Mouse (Mus musculus): ENCODE measurements around the gene Tmem174. TPM values are rescaled to one million over a fixed set of nuclear protein-coding genes. Genes with fewer than 3 reads are reported as not detected.

The Tmem174 gene
- polyA plus RNA-seq, 1 experiment from 2014 or later, result not detected

DNA sequence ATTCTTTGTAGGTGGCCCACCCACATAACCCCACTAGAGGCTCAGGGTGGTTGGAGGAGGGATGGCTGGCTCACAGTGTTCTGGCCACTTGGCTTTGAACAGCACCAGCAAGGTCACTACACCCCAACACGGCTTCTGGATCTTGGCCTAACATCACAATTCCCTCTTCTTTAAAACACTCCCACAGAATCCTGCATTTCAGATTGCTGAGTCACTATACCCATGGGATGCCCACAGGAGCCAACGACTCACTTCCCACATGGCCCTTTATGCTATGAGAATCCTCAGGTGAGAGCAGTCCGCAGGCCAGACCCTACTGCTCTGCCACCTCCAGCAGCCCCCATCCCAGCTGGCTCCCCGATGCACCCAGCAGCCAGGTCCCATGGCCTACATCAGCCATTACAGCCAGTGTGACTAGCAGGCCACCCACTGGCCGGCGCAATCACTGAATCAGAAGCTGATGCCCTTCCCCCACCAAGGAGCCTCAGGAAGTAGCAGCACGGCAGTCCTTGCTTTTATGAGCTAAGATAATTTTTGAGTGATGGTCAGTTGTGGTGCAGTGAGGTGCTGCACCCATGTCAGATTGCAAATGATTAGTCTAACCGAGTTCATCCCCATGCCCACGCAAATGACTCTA is 4.8 kb downstream of the Tmem174 start:
- Histone ChIP-seq H3K4me2 (no peak overlapping the region), H3K9ac (no peak overlapping the region), H3K4me3 (no peak overlapping the region), H3K27me3 (replicated peaks) (peaks cover 23% of the 10 kb centered on the region), H3K36me3 (no peaks in the 10 kb centered on the region), H3K27ac (replicated peaks) (no peak overlapping the region), H3K9me3 (no peaks in the 10 kb centered on the region), H3K4me1 (peaks cover 23% of the 10 kb centered on the region)
- no peak for ATAC-seq (ENCODE audit: extremely low read depth, insufficient number of reproducible peaks, low FRiP score, low TSS enrichment)
- 61% methylated on average over 9 of the region's 9 CpGs for WGBS

- Histone ChIP-seq H3K9ac (no peak overlapping the region), H3K4me1 (peaks cover 20% of the 10 kb centered on the region), H3K9me3 (no peaks in the 10 kb centered on the region), H3K36me3 (no peaks in the 10 kb centered on the region), H3K27ac (replicated peaks) (no peak overlapping the region), H3K27me3 (replicated peaks) (peaks cover 12% of the 10 kb centered on the region), H3K4me2 (no peak overlapping the region), H3K4me3 (no peak overlapping the region)
- no peak for ATAC-seq (ENCODE audit: extremely low read depth, insufficient number of reproducible peaks, low FRiP score, low TSS enrichment)
- 43% methylated on average over 20 of the region's 20 CpGs for WGBS
These were observed 5.9 kb downstream of the Tmem174 start for GRCm38 (mm10) chr13:98631105-98631838.

- ATAC-seq (ENCODE audit: extremely low read depth, insufficient number of reproducible peaks, low FRiP score, low TSS enrichment), result no peak
- WGBS, result 75% methylated on average over 20 of the region's 20 CpGs
- Histone ChIP-seq H3K4me2 (no peak overlapping the region), H3K27me3 (replicated peaks) (no peaks in the 10 kb centered on the region), H3K27ac (replicated peaks) (no peak overlapping the region), H3K9ac (no peak overlapping the region), H3K36me3 (no peaks in the 10 kb centered on the region), H3K9me3 (no peaks in the 10 kb centered on the region), H3K4me1 (peaks cover 10% of the 10 kb centered on the region), H3K4me3 (no peak overlapping the region)
These were observed 10.5 kb downstream of the Tmem174 start for GRCm38 (mm10) chr13:98626736-98627135.

GRCm38 (mm10) chr13:98624506-98624905 is 12.7 kb downstream of the Tmem174 start:
- Histone ChIP-seq H3K27ac (replicated peaks) (no peak overlapping the region), H3K4me1 (peaks cover 10% of the 10 kb centered on the region), H3K27me3 (replicated peaks) (no peaks in the 10 kb centered on the region), H3K4me2 (no peak overlapping the region), H3K9me3 (no peaks in the 10 kb centered on the region), H3K4me3 (no peak overlapping the region), H3K9ac (no peak overlapping the region), H3K36me3 (no peaks in the 10 kb centered on the region)
- ATAC-seq (ENCODE audit: extremely low read depth, insufficient number of reproducible peaks, low FRiP score, low TSS enrichment), result no peak
- 81% methylated on average over 10 of the region's 10 CpGs for WGBS

- ATAC-seq (ENCODE audit: extremely low read depth, insufficient number of reproducible peaks, low FRiP score, low TSS enrichment), result no peak
- Histone ChIP-seq H3K4me3 (no peak overlapping the region), H3K27me3 (replicated peaks) (no peaks in the 10 kb centered on the region), H3K4me2 (no peak overlapping the region), H3K9me3 (no peaks in the 10 kb centered on the region), H3K27ac (replicated peaks) (no peak overlapping the region), H3K9ac (no peak overlapping the region), H3K4me1 (peaks cover 10% of the 10 kb centered on the region), H3K36me3 (no peaks in the 10 kb centered on the region)
- WGBS, result 32% methylated on average over 8 of the region's 8 CpGs
These were observed 14.2 kb downstream of the Tmem174 start for GRCm38 (mm10) chr13:98622881-98623549.

- Histone ChIP-seq H3K9me3 (peaks cover 16% of the 10 kb centered on the region), H3K27ac (replicated peaks) (no peak overlapping the region), H3K4me2 (no peak overlapping the region), H3K4me3 (no peak overlapping the region), H3K4me1 (no peaks in the 10 kb centered on the region), H3K27me3 (replicated peaks) (no peaks in the 10 kb centered on the region), H3K9ac (no peak overlapping the region), H3K36me3 (no peaks in the 10 kb centered on the region)
- 64% methylated on average over 17 of the region's 17 CpGs for WGBS
- no peak for ATAC-seq (ENCODE audit: extremely low read depth, insufficient number of reproducible peaks, low FRiP score, low TSS enrichment)
These were observed 19.7 kb downstream of the Tmem174 start for GRCm38 (mm10) chr13:98617429-98618067.

GRCm38 (mm10) chr13:98607885-98608477 is 29.2 kb downstream of the Tmem174 start:
- ATAC-seq (ENCODE audit: extremely low read depth, insufficient number of reproducible peaks, low FRiP score, low TSS enrichment), result no peak
- 64% methylated on average over 9 of the region's 9 CpGs for WGBS
- H3K27ac ChIP-seq (replicated peaks), result no peak overlapping the region
- H3K4me2 ChIP-seq, result no peak overlapping the region
- no peaks in the 10 kb centered on the region for H3K27me3 ChIP-seq (replicated peaks)
- no peak overlapping the region for H3K4me3 ChIP-seq
- peaks cover 6% of the 10 kb centered on the region for H3K9me3 ChIP-seq
- H3K36me3 ChIP-seq, result no peaks in the 10 kb centered on the region
- H3K4me1 ChIP-seq, result no peaks in the 10 kb centered on the region
- no peak overlapping the region for H3K9ac ChIP-seq

DNA sequence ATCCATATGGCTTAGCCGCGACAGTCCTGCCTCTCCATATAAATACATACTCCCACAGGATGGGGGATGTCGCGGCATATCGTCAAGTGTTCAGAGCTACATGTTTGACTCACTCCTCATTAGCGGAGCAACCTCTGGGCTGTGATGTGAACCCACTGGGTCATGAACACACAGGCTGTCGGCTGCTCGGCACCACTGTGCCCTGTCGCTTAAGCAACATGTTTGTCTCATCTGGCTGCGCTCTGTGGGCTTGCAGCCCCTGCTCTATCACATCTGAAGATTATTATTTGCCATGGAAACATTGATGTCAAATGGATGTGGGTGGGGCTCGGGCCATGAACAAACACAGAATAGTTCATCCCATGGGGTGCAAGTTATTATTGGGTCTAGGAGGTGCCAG is 33.4 kb downstream of the Tmem174 start:
- H3K9me3 ChIP-seq, result no peaks in the 10 kb centered on the region
- WGBS, result 88% methylated on average over 11 of the region's 11 CpGs

GRCm38 (mm10) chr13:98596746-98597145 is 40.5 kb downstream of the Tmem174 start:
- Histone ChIP-seq H3K9me3 (no peaks in the 10 kb centered on the region), H3K4me2 (no peak overlapping the region), H3K27ac (replicated peaks) (no peak overlapping the region), H3K27me3 (replicated peaks) (peaks cover 7% of the 10 kb centered on the region; the same call in 1 of the 2 replicates), H3K9ac (no peak overlapping the region), H3K4me3 (no peak overlapping the region), H3K4me1 (peaks cover 8% of the 10 kb centered on the region), H3K36me3 (no peaks in the 10 kb centered on the region)
- 73% methylated on average over 4 of the region's 4 CpGs for WGBS
- ATAC-seq (ENCODE audit: extremely low read depth, insufficient number of reproducible peaks, low FRiP score, low TSS enrichment), result no peak

More for the DNA sequence above, 33.4 kb downstream of the Tmem174 start:
- H3K4me1 ChIP-seq, result no peaks in the 10 kb centered on the region
- no peaks in the 10 kb centered on the region for H3K36me3 ChIP-seq
- H3K9ac ChIP-seq, result no peak overlapping the region
- H3K4me3 ChIP-seq, result no peak overlapping the region
- no peak overlapping the region for H3K27ac ChIP-seq (replicated peaks)
- no peaks in the 10 kb centered on the region for H3K27me3 ChIP-seq (replicated peaks)
- H3K4me2 ChIP-seq, result no peak overlapping the region
- ATAC-seq (ENCODE audit: extremely low read depth, insufficient number of reproducible peaks, low FRiP score, low TSS enrichment), result no peak

DNA sequence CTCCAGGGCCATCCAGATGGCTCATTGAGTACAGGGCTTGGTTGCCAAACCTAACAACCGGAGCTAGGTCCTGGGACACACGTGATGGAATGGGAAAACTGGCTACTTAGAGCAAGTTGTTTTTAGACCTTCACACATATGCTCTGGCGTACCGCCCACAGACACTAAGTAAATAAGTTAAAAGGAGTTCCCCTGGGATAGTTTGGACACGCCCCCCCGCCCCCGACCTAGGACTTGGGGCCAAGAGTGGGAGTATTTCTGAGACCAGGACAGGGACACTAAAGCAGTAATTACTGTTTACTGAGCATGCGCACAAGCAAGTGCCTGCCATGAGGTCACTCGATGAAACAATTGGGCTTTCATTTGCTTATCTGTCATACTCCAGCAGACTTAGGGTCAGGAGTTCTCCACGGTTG is 42.5 kb downstream of the Tmem174 start:
- H3K4me1 ChIP-seq, result peaks cover 12% of the 10 kb centered on the region
- no peak overlapping the region for H3K9ac ChIP-seq
- no peak for ATAC-seq (ENCODE audit: extremely low read depth, insufficient number of reproducible peaks, low FRiP score, low TSS enrichment)
- H3K9me3 ChIP-seq, result no peaks in the 10 kb centered on the region
- no peak overlapping the region for H3K27ac ChIP-seq (replicated peaks)
- no peak overlapping the region for H3K4me2 ChIP-seq
- H3K4me3 ChIP-seq, result no peak overlapping the region
- no peaks in the 10 kb centered on the region for H3K36me3 ChIP-seq
- H3K27me3 ChIP-seq (replicated peaks), result peaks cover 13% of the 10 kb centered on the region
- WGBS, result 73% methylated on average over 10 of the region's 10 CpGs

GRCm38 (mm10) chr13:98593938-98594539 is 43.2 kb downstream of the Tmem174 start:
- no peaks in the 10 kb centered on the region for H3K36me3 ChIP-seq
- no peak overlapping the region for H3K9ac ChIP-seq
- H3K4me2 ChIP-seq, result no peak overlapping the region
- no peak overlapping the region for H3K4me3 ChIP-seq
- no peak for ATAC-seq (ENCODE audit: extremely low read depth, insufficient number of reproducible peaks, low FRiP score, low TSS enrichment)
- no peaks in the 10 kb centered on the region for H3K9me3 ChIP-seq
- 79% methylated on average over 11 of the region's 11 CpGs for WGBS
- peaks cover 20% of the 10 kb centered on the region for H3K27me3 ChIP-seq (replicated peaks)
- peaks cover 15% of the 10 kb centered on the region for H3K4me1 ChIP-seq
- H3K27ac ChIP-seq (replicated peaks), result no peak overlapping the region
